Mouse (Mus musculus) lung, postnatal 25 days (tissue): ENCODE results near the gene Frs2.
"Not testable (repeated sequence)": the region's sequence is repeated elsewhere in the genome, so short reads cannot be mapped to it uniquely, and the experiment has no call there.

Source experiments
- DNase-seq: peaks from one replicate; pipeline ENCODE4 v3.0.0; 2022; ENCODE audit warnings: low spot score

The Frs2 gene

DNA sequence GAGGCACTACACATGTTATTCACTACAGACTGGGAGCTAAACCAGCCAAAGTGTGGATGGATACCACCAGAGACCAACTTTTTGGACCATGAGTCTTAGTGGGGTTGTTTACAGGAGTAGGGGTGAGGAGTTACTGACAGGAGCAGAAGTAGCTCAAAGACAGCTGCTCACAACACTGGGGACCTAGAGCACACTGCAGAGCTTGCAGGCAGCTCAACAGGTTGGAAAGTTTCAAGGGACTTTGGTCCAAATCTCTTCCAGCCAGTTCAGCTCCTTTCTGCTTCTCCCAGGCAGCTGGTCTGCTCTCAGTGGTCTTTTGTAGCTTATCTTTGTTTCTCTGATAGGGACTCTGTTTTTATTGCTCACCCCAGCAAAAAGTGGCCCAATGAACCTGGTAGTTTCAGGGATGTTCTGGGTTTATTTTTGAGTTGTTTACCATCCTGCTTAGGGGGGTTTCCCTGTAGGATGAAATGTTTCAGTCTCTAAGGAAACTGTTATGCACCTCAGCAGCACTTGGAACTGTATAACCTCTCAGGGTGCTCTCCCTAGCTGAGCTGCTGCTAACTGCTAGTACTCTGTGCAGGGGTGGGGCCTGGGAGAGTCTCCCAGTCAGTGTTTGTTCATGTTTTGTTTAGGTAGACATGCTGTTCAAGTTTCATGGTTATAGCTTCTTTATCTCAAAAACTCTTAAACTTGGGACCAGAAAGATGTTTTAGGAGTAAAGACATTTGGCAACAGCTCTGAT lies 44.3 kb downstream of the Frs2 start:
- DNase-seq, result no peak

DNA sequence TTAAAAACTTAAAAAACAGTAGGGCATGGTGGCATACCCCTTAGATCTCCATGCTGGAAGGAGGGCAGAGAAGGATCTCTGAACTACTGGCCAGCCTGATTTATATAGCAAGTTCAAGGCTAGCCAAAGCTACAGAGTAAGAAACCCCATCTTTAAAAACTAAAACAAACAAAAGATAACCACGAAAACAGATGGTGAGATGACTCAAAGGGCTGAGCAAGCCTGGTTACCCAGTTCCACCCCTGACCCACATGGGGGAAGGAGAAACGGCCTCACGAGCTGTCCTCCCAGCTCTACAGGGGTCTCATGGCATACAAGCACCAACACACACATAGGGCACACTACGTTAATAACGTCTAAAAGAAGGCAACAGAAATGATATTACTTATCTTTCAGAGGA lies 48.2 kb downstream of the Frs2 start:
- DNase-seq, result no peak

DNA sequence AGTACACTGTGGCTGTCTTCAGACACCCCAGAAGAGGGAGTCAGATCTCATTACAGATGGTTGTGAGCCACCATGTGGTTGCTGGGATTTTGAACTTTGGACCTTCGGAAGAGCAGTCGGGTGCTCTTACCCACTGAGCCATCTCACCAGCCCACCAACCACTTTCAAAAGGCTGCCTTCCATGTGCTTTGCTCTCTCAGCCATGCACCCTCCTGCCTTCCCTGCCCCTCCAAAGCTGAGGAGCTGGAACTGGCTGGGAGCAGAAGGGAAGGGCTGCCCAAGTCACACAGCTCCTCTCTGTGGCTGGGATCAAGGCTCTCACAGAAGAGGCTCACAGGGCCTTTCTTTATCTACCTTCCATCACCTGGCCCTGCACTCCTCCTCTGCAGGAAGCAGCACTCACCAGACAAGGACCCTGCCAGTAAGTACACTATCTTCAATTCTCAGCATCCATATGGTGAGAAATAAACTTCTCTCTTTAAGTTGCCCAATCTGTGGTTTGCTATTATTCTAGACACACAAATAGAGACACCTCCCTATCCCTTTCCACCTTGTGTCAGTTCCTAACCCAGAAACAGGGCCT lies 51.1 kb downstream of the Frs2 start:
- no peak for DNase-seq

DNA sequence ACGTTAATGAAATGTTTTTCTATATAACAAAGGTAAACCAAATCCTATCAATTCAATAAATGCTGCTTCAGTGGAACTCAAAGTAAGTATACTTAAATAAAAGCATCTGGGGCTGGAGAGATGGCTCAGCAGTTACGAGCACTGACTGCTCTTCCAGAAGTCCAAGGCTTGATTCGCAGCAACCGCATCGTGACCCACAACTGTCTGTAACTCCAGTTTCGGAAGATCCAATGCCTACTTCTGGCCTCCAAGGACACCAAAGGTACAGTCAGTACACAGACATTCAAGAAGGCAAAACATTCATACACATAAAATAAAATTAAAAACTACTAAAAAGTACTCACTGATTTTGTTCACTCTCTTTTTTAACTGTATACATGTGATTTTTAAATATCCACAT lies 52.2 kb downstream of the Frs2 start:
- DNase-seq, result no peak

DNA sequence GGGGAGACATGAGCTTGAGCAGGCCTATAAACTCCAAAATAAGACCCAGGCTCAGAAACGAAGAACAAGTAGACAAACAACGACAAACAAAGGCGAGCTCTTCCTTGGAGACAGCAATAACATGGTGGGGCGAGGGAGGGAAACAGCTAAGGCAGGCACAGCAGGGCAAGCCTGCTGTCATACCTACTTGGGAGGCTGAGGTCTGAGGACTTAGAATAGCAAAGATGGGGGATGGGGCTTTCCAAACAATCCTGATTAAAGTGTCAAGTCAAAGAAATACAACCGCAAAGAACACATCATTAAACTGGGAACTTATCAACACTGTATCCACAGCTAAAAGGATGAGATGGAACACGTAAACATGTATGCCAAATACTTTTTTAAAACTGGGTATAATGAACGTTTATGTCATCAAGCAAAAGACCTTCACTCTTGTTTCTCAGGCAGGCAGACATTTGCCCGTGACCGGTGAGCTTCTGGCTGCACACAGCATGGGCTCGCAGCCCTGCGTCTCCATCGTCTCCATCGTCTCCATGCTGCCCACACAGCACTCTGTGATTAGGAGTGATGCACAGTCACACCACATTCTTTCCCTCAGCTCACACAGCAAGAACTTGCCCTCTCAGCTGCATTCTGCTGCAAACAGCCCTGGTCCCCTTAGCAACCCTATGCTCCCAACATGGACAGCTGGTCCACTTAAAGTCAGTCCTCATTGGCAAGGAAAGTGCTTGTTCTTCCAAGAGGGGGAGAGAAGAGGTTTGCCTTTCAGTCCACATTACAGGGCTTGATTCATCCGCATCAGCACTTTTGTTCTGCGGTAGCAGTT lies 53.6 kb downstream of the Frs2 start:
- DNase-seq, result peak; percentile 65

DNA sequence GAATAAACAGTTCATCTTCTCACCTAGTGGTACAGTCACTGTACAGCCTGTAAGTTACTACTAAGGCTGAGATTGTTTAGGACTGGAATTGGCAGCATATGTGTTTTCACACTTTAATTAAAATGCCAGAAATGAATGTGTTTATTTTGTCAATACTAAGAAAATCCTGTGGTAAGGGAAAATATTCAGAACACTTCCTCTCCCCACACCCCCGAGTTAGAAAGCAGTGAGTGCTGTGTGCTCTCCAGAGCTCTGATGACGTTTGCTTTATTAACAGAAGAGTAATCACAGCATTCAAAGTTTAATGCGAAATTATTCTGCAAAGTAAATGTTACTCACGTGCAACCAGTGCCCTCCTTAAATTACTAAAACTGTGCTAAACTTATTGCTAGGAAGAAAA lies 58.7 kb downstream of the Frs2 start:
- DNase-seq, result no peak

DNA sequence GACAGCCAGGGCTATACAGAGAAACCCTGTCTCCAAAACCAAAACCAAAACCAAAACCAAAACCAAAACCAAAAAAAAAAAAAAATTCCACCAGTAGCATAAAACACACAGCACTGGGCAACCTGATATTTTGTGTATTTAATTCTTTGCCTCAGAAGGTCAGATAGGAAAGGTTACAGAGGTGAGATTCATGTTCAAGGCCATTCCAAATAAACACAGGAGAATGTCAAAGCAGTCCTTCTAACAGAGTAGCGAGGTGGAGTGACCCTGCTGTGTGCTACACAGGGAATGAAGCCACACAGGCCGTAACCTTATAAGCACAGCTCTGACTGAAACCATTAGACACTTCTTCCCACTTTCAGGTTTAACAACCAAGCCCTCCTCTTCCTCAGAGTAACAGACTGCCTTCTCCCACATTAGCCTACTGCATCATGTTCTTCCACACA lies 66.4 kb downstream of the Frs2 start:
- DNase-seq, result no peak

DNA sequence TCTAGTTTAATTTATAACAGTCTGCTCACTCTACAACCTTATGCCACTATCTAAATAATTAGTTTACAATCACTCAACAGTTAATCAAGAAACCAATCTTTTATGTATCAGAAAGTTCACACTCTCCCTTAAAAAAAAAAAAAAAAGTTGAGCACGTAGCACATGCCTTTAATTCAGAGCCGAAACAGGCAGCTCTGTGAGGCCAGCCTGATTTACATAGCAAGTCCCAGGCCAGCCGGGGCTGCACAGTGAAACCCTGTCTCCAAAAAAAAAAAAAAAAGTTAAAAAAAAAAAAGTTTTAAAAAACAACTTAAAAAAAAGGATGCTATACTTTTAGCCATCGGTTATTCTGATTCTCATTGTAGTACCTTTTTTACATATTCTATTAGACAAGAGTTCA lies 67.0 kb downstream of the Frs2 start:
- no peak for DNase-seq

DNA sequence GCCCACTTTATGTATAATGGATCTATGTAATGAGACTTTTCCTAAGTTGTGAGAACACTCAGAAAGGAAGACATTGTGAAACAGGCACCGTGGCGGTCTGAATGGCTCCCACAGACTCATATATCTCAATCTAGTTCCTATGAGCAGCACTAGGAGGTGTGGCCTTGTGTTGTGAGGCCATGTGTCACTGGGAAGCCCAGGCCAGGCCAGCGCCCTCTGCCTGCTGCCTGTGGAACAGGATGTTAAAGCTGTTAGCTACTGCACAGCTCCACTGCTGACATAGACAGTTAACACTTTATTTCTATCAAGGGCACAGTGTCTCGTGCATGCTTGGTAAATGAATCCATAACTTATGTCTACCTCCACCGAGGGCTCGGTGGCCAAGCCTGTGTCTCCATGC lies 70.0 kb downstream of the Frs2 start:
- DNase-seq, result peak; percentile 29

DNA sequence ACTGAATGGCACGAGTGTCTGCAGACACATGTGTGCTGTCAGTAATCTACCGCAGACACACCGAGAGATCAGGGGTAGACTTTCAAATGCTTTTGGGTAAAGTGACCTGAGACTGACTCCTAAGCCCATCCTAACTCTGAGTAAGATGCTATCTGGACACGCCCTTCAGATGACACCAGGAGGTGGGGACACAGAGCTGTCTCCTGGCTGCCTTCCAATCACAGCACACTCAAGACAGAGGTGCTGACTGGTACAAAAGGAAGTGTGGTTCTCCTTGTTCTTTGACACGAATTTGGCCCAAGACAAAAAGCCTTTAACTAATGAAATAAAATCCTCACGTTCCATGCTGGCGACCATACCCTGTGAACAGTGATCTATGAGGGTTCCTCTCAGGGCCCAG lies 75.2 kb downstream of the Frs2 start:
- no peak for DNase-seq

DNA sequence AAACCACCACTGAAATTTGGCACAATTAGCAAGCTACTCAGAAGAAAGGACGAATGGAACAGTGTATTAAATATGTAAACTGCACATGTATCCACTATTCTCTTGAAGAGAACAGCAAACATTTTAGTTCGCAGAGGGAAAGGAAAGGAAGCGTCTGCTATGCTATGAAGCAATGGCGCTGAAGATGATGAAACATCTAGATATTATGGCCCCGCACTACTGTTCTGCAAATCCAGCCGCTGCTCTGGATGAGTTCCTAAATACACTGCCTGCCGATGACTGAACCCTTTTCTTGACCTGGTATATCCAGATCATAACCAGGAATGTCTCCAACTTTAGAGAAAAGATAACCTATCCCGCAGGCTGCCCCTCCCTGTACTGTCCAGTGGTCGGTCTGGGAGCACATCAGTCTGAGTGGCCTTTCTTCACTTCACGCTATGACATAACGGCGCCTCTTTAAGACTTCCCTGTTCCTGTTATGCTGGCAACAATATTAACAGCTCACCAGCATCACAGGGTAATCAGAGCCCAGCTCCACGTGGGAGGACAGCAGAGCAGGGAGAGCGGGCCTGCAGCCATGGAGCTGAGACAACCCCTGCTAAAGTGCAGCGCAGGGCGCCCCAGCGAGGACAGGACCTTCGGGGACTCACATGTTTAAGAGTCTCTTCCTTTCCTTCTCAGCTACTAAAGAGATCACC lies 76.0 kb downstream of the Frs2 start:
- DNase-seq, result no peak

DNA sequence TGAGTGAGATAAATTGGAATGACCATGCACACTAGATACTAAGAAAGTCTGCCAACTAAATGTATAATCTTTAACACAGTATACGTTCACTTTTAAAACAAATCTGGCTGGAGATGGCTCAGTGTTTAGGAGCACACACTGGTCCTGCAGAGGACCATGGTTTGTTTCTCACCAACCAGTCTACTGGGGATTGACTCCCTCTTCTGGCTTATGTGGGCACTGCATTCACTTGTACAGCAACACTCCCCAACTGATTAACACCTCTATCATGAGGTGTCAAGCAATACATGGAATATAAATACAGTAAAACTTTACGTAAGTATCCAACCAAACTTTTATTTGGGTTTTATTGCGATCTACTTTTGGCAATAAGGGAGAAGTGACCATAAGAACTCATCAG lies 79.2 kb downstream of the Frs2 start:
- no peak for DNase-seq

DNA sequence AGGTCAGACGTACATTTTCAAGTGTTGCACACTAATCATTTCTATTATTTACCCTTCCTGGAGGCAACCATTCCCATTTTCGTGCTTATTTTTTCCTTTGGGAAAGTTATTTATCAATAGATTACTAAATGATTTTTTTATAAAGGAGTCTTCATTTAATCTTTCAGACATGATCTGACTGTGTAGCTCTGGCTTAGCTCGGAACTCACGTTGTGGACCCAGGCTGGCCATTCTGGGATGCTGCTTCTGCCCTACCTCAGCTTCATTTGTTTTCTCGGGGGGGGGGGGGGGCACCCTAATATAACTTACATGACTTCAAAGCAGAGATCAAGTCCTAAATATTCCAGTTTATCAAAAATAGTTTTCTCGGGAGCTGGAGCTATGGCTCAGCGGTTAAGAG lies 84.3 kb downstream of the Frs2 start:
- DNase-seq, result no peak

DNA sequence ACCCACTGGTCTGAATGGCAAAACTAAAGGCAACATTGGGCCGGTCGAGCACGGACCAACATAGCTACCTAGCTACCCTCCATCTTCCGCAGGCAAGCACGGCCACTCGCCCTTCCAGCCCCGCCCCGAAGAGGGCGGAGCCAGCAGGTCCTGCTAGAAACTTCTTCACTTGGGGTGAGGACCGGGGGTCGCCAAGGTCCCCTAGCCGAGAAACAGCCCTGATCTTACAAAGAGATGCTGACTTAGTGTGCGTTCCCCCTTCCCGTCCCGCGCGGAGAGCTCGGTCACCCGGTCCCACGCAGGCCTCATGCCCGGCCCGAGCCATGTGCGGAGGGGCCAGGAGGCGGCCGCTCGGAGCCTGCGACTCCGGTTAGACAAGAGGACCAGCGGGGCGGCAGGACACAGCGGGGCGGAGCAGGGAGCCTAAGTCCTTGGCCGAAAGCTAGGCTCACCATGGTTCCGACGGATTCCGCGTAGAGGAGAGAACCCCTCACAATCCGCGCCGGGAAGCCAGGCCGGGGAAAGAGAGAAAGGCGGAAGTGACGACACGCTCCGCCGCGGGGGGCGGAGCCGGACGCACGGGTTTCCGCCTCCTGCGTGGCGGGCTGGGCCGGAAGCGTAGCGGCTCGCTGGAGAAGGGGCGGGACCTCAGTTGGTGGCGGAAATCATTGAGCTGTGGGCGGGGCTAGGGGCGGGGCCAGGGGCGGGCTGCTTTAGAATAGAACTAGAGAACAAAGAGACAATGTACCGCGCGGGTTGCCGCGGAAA lies 84.9 kb downstream of the Frs2 start, which contains the start of gene Cct2:
Cct2 (minus strand) TSS at position 561 of the 768 bp plus-strand sequence.
- peak; percentile 93 for DNase-seq

DNA sequence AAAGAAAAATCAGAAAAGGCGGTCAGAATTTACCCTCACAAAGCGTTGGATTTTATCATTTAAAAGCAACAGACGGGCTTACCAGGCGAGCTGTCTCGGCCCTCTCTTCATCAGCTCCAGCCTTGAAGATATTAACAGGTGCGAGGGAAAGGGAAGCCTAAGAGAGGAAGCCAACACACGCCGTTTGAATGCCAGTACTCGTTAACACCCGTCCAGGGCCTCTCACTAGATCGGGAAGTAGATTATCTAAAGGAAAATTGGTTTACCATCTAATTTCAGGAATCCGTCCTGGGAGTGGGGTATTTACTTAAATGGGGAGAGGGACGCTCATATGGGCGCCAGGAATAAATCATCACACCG lies 85.5 kb downstream of the Frs2 start:
- DNase-seq, result no peak

DNA sequence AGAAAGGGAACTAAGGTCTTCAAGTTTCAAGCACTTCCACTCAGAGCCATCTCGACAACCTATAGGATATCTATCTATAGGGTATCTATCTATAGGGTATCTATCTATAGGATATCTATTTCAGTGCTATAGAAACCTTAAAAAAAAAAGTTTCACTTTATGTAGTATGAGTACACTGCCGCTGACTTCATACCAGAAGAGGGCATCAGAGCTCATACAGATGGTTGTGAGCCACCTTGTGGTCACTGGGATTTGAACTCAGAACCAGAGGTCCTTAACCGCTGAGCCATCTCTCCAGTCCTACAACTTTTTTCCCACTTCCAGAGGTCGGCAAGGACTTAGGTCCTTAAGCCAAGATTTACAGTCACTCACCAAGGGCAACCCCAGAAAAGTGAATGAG lies 92.7 kb downstream of the Frs2 start:
- DNase-seq, result no peak

DNA sequence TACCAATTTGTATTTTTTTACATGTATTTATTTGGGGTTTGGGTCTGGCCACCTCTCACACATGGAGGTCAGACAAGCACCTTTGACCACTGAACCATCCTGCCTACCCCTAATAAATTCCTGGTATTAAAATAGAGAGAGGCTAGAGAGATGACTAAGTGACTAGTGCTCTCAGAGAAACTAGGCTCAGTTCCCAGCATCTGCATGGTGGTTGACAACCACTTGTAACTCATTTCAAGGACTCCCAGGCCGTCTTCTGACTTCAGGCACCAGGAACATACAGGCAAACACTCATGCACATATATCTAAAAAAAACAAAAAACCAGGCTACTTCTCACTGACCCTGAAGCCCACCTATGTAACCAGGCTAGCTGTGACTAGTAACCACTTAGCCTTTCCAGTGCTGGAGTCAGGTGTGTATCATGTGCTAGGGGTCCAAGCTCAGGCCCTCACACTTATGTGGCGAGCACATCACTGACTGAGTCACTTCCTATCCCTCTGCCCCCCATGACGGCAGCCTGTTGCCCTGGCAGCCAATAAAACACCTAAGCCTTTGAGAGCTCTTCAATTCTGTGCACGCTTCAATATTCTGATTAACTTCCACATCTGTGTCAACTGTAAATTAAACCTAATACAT lies 98.3 kb downstream of the Frs2 start:
- DNase-seq, result no peak

DNA sequence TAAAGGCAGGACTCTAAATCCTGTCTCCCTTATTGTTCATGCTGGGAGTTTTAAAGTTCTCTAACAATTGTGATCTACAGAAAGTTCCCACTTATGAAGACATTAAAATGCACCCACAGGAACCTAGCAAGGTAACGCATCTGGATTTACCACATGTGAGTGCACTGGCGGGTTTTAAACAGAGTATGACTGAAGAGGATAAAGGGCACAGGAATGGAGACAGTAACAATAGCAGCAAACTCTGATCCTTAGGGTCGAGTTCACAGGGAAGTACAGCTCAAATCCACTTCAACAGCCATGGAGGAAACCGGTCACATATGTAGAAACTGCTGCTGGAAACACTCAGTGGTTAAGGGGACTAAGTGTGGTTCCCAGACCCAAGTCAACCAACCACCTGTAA lies 99.1 kb downstream of the Frs2 start:
- no peak for DNase-seq

DNA sequence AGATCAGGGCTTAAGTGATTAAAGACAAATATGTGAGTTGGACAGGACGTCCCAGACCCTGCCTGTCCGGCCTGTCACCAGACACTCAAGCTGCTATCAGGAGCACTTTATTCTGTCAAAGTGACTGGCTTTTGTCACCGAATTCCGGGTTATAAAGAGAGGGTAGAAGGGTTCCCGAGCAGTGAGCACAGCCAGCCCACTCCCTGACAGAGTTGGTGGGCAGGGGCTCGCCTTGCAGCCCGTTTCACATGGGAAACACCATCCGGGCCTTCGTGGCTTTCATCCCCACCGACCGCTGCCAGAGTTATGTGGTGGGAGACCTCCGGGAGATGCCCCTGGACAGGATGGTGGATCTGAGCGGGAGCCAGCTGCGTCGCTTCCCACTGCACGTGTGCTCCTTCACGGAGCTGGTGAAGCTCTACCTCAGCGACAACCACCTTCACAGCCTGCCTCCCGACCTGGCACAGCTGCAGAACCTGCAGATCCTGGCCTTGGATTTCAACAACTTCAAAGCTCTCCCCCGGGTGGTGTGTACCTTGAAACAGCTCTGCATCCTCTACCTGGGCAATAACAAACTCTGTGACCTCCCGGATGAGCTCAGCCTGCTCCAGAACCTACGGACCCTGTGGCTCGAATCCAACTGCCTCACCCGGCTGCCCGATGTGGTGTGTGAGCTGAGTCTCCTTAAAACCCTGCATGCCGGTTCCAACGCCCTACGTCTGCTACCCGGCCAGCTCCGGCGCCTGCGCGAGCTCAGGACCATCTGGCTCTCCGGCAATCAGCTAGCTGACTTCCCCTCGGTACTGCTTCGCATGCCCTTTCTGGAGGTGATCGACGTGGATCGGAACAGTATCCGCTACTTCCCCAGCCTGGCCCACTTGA lies 102.9 kb downstream of the Frs2 start, which contains the start of gene Lrrc10:
Lrrc10 (plus strand) TSS at position 167 of the 882 bp plus-strand sequence.
- DNase-seq, result no peak

DNA sequence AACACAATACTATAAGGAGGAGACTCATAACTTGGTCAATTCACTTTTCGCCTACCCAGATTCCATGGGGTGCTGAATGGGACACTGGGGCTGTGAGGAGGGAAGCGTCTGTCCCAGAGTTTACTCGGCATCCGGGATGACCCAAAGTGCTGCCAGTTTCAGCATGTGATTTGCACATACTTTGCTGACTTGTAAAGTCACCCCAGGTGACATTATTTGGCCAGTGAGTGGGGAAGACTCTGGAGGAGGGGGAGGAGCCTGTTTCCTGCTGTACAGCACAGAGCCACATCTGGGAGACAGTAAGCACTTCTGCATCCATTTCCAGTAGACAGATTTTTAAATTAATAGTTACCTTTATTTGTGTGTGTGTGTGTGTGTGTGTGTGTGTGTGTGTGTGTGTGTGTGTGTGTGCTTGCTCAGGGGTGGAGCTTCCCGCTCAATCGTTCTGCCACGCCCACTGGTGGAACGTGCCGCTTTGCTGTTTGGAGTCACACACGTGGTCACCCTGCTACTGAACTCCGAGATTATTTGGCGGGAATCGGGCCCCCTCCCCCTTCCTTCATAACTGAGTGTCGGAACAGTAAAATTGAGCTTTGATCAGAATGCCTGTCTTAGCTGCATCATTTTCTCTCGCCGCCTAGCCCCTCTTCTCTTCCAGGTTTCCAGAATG lies 104.7 kb downstream of the Frs2 start:
- DNase-seq, result not testable (repeated sequence)
